Mouse (Mus musculus) layer of hippocampus, adult 8-10 months (tissue): ENCODE measurements around the gene Scube1. TPM values are rescaled to one million over a fixed set of nuclear protein-coding genes. Genes with fewer than 3 reads are reported as not detected.

Source experiments
- DNase-seq, 2 experiments: peaks; one replicate each; pipeline ENCODE4 v3.0.0; 2022; ENCODE audit warnings: low spot score in 2 of 2
- total RNA-seq, 4 experiments: library from RNA; stranded (reverse); gene quantifications; 2 replicates each; pipeline ENCODE4 v1.2.4; 2022

The Scube1 gene
- total RNA-seq, 4 experiments from 2014 or later = 17.6 to 18.5 (median 18.2) TPM

DNA sequence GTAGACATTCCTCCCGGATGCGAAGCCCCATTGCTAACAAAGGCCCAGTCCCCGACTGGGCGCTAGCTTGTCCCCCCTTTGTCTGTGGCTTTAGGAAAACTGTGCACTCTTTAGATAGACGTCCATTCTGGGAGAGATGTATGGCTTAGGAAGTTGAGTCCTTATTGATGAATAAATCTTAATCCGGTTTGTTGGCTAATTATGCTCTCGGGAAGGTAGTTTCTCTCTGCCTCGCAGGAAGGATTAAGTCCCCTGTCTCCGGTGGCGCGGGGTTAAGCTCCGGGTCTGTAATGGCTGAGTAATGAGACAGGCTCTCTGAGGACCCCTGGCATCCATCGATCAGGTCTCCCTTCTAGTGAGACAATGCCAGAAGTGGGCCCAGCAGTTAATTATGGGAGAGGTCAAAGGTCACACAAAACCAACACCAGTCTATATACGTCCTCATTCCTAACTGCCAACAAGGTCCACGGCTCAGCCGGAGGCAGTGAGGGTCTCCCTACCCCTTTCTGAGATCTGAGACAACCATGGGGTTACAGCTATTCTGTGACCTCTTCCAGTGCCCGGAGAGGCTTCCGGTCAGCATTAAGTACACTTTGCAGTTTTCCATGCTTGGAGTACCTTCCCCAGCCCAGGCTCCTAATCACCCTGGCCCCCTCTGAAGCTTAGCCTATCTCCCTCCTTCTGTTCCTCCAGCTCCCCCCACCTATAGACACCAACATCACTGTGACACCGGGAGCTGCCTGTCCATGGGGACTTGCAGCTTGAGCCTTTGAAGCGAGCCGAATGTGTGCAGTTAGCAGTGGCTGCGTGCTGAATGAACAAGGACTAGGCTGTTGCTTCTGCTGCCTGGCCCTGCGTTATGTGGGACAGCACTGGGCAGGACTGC is 14.7 kb downstream of the Scube1 start:
- DNase-seq = no peak

DNA sequence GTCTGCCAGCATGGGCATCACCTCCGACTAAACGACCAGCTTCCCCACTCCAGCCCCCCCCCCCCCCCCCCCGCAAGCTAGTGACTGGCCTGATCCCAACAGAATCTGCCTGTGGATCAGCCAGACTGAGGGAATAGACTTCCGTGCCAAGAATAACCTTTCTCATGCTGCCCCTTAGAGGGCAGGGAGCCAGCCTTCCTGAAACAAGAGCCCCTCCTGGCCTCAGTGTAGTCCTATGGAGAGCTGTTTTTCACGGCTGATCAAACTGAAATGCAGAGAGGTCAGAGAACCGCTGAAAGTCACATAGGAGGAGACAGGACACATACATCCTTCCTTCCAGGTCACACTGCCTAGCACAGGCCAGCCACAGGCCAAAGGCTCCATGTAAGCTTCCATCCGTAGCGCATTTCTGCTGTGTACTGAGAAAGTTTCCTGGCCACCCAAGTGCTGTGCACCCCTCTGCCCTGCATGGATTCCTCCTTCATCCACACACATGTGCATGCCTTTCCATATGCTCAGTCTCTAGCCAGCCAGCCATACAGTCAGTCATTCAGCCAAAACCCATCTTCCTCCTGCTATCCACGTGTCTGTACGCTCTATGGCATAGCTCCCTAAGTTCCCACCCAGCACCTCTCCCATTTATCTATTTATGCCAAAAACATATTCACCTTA is 18.2 kb downstream of the Scube1 start:
- no peak for DNase-seq

DNA sequence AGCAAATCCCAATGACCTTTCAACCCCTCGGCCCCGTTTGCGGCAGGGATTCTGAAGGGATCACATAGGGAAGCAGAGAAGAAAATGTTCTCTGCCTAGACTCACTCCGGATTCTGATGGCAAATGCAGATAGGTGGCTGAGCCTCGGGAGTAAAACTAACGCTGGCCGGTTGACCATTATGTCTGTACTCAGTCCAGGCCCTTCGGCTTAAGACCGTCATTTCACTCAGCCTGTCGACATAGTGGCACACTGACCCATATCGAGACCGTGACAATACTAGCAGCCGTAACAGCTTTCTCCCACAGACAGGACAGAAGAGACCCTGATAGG is 24.3 kb downstream of the Scube1 start:
- DNase-seq = no peak

DNA sequence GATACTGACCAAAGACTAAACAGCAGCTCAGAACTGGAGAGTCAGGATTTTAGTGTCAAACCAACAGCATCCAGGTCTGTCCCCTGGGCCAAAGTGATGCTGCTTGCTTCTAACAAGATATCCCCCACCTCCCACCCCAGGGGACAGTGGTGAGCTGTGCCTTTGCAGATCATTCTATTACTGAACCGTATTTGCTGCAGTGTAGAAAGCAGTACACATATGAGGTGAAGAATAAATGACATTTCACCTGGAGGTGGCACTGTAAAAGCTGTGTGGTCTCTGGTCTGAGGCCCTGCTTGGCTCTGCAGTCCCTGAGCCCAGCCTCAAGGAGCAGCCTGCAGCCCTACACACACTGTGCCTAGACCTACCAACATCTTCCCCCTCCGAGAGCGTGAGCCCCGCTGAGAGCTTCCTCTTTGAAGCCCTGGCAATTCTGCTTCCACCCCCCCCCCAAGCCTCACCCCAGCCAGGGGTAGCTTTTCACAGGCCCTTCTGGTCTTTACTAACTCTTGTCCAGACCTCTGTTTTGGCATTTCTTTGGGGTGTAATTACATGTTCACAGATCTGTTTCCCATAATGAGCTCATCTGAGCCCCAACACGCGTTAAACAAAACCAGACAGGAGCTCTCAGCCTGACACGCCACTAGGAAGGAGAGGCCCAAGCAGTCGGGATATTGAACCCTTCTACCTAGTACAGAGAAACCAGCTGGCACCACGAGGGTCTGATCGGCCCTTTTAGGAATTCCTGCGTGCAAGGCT is 24.8 kb downstream of the Scube1 start:
- DNase-seq = no peak

DNA sequence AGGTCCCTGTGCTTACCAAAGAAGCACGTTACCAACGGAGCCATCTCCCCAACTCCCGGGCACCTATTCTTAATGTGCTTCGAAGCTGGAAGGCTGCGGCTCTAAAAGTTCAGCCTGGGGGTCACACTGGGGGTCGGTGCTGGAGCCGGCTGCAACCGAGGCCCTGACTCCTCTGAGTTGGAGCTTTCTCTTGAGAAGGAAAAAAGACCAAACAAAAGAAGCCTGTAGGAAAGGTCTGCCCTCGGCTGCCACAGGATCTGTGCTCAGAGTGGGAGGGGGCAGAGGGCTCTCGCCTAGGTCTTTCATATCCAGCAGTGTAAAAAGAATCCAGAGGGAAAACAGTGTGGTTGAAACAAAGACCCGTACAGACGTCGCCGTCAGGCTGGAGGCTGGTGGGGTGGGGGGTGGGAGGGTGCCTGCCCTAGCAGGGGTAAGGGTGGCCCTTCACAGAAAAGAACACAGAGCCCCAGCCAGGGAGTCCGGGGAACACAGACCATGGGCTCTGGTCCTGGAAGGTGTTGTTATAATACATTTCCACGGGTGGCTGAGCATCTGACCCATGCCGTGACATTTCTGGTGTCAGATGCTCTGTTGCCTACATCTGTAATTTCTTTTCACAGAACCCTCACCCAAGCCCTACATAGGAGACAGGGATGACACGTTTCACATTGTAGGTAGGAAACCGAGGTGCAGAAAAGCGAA is 25.5 kb downstream of the Scube1 start:
- DNase-seq = no peak

DNA sequence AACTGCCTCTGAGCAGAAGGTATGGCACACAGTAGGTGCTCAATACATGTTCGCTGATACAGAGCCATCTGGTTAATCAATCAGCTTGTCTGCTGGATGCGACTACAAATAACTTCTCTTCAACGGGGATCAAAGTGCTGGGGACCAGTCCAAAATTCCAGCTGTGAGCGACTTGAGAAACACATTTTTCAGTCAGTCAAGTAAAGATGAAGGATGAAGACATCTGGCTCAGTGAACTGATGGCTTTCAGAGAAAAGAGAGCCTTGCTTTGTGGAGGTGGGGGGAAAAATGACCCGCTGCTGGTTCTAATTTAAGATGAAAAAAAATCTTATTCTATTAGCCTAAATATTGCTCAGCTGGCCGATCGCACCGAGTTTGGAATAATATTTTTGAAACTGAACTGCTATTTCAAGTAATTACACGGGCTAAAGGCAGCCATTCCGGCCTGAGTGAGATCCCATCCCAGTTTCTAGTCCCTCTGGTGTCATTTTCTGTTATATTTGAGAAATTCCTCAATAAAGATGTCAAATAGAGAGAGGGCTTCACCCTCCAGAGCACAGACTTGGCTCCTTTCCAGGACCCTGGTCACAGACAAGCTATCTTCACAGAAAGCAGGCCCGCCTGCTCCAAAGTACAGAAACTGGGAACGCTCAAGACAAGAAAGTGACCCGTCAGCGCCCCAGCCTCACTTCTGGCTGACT is 28.0 kb downstream of the Scube1 start:
- no peak for DNase-seq

DNA sequence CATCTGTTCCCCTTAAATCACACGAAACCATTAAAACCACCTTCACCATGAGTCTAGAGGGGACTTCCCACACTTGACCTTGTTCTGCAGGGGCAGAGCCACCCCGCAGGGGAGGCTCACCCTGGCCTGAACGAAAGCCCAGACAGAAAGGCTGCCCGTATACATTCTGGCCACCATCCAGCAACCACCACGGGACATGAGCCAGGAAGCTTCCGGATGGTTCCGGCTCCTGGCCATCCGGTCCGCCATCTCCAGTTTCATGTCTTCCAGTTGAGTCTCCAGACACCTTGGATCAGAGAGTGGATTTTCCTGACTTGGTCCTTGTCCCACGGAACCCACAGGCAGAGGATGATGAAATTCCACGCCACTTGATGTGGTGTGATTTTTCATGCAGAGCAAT is 29.7 kb downstream of the Scube1 start:
- DNase-seq = no peak

DNA sequence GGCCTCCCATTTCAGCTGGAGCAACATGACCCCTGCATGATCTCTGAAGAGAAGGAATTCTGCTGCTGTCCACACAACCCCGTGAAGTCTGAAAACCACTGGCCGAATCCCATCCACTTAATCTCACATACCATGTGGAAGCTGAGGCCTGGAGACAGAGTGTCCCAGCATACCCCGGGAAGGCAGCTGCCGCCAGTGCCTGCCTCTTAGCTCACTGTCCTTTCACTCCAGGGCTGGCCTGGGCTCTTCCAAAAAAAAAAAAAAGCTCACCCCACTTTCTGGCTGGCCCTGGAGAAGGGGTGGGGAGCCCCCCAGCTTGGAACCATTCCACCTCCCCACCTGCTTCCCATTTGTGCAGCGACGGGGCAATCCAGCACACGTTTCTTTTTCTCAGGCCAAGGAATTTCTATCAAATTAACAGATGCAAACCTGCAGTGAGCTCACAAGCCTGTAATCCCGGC is 32.9 kb downstream of the Scube1 start:
- no peak for DNase-seq

DNA sequence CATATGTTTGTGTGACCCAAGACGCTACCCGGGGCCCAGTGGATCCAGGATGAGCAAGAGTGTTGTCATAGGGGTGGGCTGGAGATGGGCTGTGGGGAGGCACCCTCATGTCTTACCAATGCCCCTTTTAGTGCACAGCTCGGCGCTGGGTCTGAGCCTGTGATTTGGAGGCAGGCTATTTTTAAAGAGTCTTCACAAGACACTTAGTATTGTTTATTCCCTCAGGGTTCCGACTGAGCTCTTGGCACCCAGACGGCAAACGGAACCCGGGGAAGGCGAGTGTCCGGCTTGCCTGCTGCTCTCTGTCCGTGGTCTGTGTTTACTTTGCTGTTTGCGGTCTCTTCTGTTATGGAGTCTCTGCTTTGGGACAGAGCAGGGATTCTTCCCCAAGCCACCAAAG is 34.9 kb downstream of the Scube1 start:
- DNase-seq = no peak

DNA sequence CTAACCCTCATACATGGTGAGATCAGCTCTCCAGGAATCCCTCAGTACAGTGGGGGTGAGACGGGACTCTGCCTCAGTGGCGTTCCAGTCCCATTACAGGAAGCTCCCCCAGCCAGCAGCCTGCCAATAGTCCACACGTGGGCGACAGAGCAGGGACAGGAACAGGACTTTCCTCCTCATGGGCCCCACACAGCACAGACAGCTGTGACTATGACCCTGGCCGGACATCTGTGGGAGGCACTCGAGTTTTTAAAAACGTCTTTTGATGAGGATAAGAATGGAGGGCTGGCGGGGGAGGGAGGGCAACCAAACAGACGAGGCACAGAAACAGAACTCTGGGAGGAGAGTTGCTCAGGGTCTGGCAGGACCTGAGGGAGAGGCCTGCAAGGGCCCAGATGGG is 38.2 kb downstream of the Scube1 start:
- no peak for DNase-seq

DNA sequence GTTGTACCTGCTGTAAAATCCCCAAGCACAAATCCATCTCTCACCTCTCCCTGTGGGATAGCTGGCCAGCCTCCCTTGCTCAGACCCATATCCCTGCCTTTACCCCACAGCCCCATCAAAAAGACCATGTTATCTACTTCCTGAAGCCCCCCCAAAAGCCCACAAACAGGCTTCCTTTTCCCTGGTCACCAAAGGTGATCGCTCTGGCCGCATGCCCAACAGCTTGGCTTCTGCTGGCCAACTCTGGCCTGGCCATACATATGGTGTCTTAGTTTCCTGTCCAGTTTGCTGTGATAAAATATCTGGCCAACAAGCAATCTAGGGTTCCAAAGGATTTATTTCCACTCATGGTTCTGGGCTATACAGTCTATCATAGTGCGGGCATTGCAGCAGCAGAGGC is 38.9 kb downstream of the Scube1 start:
- DNase-seq = no peak

DNA sequence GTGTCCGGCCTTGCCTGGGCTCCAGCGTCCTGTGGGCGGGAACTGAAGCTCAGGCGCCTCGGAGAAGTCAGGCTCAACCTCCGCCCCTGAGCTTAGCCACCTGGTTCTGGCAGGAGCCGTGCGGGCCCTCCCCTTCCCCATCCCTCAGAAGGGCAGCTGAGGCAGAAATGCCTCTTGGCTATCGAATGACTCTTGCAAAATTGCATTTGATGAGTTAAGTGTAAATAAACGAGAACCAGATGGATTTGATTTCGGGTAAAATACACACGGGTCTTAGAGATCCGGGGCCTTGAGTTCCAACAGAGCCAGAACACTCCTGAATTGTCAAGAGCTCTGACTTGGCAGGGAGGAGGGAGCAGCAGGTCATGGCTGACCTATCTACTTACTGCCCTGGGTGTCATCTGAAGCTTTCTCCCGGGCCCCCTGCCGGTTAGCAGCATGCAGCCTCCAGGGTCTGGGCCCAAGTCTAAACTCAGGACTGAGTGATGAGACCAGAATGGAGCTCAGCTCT is 41.7 kb downstream of the Scube1 start:
- DNase-seq = no peak

DNA sequence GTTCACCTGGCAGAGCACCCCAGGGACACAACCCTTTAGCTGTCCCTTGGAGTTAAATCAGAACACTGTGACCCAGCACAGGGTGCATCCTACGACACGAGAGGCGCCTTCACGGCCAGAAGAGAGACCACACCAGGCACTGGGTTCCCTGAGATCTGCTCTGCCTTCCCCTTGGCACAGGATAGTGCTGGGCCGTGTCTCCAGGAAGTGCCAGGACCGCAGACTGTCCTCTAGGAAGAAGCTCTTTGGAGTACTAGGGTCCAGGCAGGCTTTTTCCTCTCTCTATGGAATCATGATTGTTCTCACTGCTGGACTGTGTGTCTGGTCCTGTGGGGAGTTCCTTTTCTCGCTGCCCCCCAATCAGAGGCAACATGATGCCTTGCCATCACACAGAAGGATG is 44.5 kb downstream of the Scube1 start:
- no peak for DNase-seq

DNA sequence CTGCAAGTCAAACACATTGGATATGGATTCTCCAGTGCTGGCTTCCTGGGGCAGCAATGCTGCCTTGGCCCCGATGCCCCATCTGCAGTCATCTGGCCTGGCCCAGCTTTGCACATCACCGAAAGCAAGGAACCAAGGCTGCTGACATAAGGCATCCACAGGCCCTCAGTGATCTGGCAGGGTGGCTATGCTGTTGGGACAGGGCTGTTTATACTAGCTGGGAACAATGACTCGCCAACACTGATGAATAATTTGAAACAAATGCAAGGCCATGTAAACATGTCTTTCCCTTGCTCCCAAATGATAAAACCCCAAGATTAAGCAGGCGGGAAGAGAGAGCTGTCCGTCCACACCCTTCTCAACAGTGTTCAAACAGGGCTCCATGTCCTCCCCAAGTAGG is 45.1 kb downstream of the Scube1 start:
- DNase-seq = no peak

DNA sequence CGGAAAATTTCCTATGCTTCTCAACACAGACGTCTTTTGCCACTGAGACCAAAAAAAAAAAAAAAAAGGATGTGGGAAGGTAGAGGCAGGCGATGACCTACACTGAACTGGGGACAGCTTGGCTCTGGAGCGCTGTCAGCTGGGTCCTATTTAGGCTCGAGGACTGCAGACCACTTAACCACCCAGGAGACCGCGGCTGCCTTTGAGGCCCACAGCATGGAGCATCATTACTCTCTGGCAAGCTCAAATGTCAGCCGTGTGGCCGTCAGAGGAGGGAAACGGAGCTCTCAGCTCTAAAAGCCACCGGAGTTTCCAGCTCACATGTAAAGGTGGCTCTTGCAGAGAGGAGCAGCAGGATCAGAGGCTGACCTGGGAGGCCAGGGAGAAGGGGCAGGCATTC is 46.2 kb downstream of the Scube1 start:
- no peak for DNase-seq

DNA sequence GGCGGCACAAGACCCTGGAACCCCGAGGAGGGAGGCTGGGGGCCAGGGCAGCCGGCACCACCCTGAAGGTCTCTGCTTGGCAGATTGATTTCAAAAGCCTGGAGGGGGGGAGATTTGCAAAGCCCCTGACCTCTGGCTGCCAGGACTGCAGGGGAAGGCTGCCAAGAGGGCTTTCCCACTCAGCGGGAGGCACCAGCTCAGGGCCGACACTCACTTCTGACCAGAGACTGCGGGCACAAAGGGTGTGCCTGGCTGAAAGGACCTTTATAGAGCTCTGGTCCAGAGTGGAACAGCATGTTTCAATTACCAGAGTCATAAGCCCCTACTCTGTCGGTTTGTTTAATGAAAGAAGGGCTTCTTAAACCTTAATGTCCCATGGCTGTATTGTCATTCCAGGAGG is 46.7 kb downstream of the Scube1 start:
- no peak for DNase-seq

DNA sequence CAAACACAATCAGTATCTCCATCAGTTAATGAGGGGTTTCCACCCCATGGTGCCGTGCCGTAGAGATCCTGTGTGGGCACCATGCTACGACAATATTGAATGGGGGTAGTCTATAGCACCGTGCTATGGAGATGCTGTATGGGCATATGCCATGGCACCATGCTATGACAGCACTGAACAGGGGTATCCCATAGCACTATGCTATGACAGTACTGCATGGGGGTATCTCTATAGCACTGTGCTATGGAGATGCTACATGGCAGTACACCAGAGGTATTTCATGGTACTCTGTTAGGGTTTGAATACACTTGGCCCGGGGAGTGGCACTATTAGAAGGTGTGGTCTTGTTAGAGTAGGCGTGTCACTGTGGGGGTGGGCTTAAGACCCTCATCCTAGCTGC is 47.7 kb downstream of the Scube1 start:
- no peak for DNase-seq

DNA sequence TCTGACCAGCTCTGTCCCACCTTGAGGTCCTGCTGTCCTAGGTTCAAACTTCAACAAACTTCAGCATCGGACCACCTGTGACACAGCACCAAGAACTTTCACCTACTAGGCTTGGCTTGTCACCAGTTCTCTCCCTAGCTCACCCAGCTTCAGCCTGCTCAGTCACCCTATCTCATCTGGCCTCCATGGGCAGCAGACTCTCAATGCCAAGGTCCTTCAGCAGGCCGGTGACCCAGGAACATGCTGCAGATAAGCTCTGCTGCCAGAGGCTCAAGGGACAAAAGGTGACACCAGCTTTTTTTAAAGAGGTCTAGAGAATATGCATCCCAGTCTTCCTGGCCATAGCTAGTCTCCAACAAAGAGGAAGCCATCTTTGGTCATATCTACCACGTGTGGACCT is 48.5 kb downstream of the Scube1 start:
- DNase-seq = no peak

DNA sequence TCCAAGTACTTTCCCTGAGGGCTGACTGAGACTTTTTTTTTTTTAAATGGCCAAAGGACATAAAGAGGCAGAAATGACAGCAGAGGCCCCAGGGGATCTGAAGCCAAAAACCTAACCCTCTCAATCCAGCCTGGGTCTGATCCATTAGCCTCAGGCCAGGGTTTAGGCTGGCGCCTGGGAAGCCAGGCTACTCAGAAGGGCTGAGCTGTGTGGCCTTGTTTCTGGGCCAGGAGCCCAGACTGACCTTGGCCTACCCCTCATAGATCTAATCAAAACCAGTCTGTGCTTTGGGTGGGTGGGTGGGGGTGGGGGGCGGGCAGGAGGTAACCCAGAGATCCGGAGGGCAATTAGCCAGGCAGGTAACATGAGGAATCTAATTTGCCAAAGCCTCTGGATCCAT is 51.2 kb downstream of the Scube1 start:
- no peak for DNase-seq

DNA sequence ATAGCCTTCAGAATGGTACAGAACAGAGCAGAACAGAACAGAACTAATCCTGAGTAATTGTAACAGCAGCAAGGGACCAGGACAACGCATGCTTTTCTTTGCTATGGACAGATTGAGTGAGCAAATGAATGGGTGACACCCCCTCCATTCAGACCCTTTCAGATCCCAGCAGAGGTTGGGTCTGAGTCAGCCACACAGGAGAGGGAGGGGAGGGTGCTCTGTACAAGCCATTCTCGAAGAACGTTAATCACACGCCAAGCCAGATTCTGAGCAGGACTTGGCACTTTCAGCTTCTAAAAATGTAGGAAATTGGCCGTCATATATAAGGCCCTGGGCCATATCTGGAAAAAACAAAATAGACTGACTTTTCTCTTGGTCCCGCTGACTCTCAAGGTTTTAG is 57.3 kb downstream of the Scube1 start:
- DNase-seq = no peak

DNA sequence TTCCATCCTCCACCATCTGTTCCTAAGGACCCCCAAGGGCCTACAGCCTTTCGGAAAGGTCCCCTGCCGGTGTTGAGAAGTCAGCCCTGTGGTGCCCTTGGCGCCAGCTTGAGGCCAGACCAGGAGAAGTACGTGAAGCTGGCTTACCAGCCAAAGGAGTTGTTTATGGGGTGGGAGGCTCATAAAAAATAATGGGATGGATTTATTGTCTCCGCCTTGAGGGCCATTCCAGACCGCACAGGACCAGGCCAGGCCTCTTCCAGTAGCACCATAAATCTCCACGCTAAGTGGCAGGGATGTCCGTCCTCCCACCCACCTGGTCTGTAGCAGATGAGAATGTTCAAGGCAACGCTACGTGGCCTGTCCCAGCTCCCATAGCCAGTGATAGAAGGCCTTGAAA is 58.4 kb downstream of the Scube1 start:
- DNase-seq = no peak
